Mouse (Mus musculus): ENCODE measurements around the gene Rbbp4.

DNA sequence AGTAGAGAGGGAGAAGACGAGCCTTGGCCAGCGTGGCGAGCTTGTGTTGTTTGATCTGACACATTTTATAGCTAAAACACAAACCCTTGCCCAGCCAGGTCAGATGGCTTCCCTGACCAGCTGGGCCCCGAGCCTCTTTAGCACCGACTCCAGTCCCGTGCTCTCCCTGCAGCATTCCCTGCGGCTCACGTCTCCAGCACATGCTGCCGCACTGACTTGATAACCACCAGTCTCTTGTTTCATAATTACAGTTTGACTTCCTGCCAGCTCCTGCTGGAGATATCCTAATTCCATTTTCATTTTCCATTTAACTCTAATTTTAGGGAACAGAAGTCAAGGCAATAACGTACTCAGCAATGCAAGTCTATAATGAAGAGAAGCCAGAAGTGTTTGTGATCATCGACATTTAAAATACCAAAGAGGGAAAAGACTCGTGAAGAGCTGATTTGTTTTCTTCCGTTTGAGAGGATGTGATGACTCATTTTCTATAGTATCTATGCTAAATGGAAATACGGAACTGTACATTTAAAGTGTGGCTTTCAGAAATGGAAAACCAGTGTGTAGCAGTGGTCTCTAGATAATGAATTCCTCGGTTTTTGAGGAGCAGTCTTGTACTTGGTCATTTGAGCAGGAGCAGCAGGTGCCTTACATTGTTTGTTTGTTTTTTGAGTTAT is 11.4 kb upstream of the Rbbp4 start:
- TF ChIP-seq MYC (IDR thresholded peaks at IDR 0.05; ENCODE audit: low read depth, low read length) (no peak), RCOR1 (conservative IDR thresholded peaks at IDR 0.05; ENCODE audit: low read depth, low read length) (no peak), TBP (conservative IDR thresholded peaks at IDR 0.05; ENCODE audit: low read depth, low read length) (no peak), EP300 (IDR thresholded peaks at IDR 0.05; ENCODE audit: low read length) (no peak), POLR2AphosphoS2 (IDR thresholded peaks at IDR 0.05; ENCODE audit: low read depth, low read length) (no peak), ZKSCAN1 (IDR thresholded peaks at IDR 0.05; ENCODE audit: borderline replicate concordance, low read depth, low read length) (no peak), MAFK (IDR thresholded peaks at IDR 0.05; ENCODE audit: insufficient replicate concordance, low read length) (no peak)

Data from CH12.LX (cell line).